Mouse (Mus musculus): Measurements from ENCODE around the gene Zfp709. TPM values are rescaled to one million over a fixed set of nuclear protein-coding genes. Genes with fewer than 3 reads are reported as not detected.

Gene Zfp709
- total and polyA plus RNA-seq, 3 experiments: 1.4 to 3.6 (median 2.8) TPM

GRCm38 (mm10) chr8:71922567-71923401, 41.0 kb downstream of the Zfp709 start:
- H3K36me3 ChIP-seq (replicated peaks in 1 of 2; ENCODE audit: control insufficient read depth in 1 of 2, insufficient read depth in 1 of 2, low read length in 1 of 2): peaks cover 5 to 28% of the 10 kb centered on the region in 2 experiments
- H3K4me3 ChIP-seq (replicated peaks in 1 of 3; ENCODE audit: low read depth in 2 of 3, low read length in 2 of 3, poor library complexity in 1 of 3): peak overlapping the region; percentile 64 to 83 (median 82)
- peak overlapping the region; percentile 81 for H3K9ac ChIP-seq (ENCODE audit: insufficient read depth, low read depth)
- dilution Hi-C loops (cut with MboI; ENCODE audit: extremely low pct_ligation_motif_present, extremely low pct_unique_long_range_greater_than_20kb, low sequenced_read_pairs): no loop called here
- peak; percentile 96 for DNase-seq (ENCODE audit: extremely low read depth)
- H3K4me2 ChIP-seq (ENCODE audit: insufficient read depth, low read depth, poor library complexity, severe bottlenecking): peak overlapping the region; percentile 73
- H3K4me1 ChIP-seq (ENCODE audit: control insufficient read depth in 1 of 2, insufficient read depth in 2 of 2): peaks cover 0 to 30% of the 10 kb centered on the region in 2 experiments; a peak in 3 of 4 replicates
- H3K27ac ChIP-seq (ENCODE audit: insufficient read depth, low read depth): peak overlapping the region; percentile 46
- no peaks in the 10 kb centered on the region for H3K9me3 ChIP-seq (replicated peaks; ENCODE audit: low read length)
- in situ Hi-C loops (cut with MboI; ENCODE audit: low pct_ligation_motif_present, low pct_unique_long_range_greater_than_20kb, low sequenced_read_pairs): no loop called here
- H3K79me2 ChIP-seq (replicated peaks; ENCODE audit: control insufficient read depth, extremely low read depth, insufficient read depth, poor library complexity, severe bottlenecking): peaks cover 13% of the 10 kb centered on the region
- no peaks in the 10 kb centered on the region for H3K27me3 ChIP-seq (replicated peaks)
- no peak for TF ChIP-seq GABPA (IDR thresholded peaks at IDR 0.05; ENCODE audit: insufficient replicate concordance, low read depth, low read length)
- TF ChIP-seq USF2 (conservative IDR thresholded peaks at IDR 0.05; ENCODE audit: low read depth, low read length): no peak
- TF ChIP-seq RCOR1 (conservative IDR thresholded peaks at IDR 0.05; ENCODE audit: low read depth, low read length): no peak
- peak; percentile 86 for TF ChIP-seq HCFC1 (IDR thresholded peaks at IDR 0.05; ENCODE audit: low read depth, low read length)
- TF ChIP-seq TCF12 (IDR thresholded peaks at IDR 0.05; ENCODE audit: low read depth, low read length): peak; percentile 59; the same call in 1 of the 2 replicates
- TF ChIP-seq POLR2AphosphoS2 (IDR thresholded peaks at IDR 0.05; ENCODE audit: low read depth, low read length): no peak
- TF ChIP-seq MXI1 (IDR thresholded peaks at IDR 0.05; ENCODE audit: low read depth, low read length): no peak; the same call in 1 of the 2 replicates
- peak; percentile 47; the same call in 1 of the 2 replicates for TF ChIP-seq TBP (conservative IDR thresholded peaks at IDR 0.05; ENCODE audit: low read depth, low read length)
- no peak for TF ChIP-seq SMC3 (IDR thresholded peaks at IDR 0.05; ENCODE audit: low read depth, low read length)
- peak; percentile 81 for TF ChIP-seq NELFE (IDR thresholded peaks at IDR 0.05; ENCODE audit: low read depth, low read length)
- peak; percentile 72 for TF ChIP-seq ELF1 (IDR thresholded peaks at IDR 0.05; ENCODE audit: low read depth, low read length)
- peak; percentile 87 for TF ChIP-seq POLR2A (IDR thresholded peaks at IDR 0.05; ENCODE audit: low read depth, low read length)
- peak; percentile 20; the same call in 1 of the 2 replicates for TF ChIP-seq ETS1 (conservative IDR thresholded peaks at IDR 0.05; ENCODE audit: low read depth, low read length)
- peak; percentile 62; the same call in 1 of the 2 replicates for TF ChIP-seq KAT2A (IDR thresholded peaks at IDR 0.05; ENCODE audit: insufficient replicate concordance, low read length)
- no peak for TF ChIP-seq CTCF (conservative IDR thresholded peaks at IDR 0.05 in 1 of 2, IDR thresholded peaks at IDR 0.05 in 1 of 2; ENCODE audit: low read depth in 2 of 2, low read length in 2 of 2)
- TF ChIP-seq NRF1 (IDR thresholded peaks at IDR 0.05; ENCODE audit: low read depth, low read length): peak; percentile 72

GRCm38 (mm10) chr8:71925791-71926190, 44.0 kb downstream of the Zfp709 start:
- no peak overlapping the region for H3K4me3 ChIP-seq (replicated peaks in 1 of 3; ENCODE audit: low read depth in 2 of 3, low read length in 2 of 3, poor library complexity in 1 of 3)
- H3K27me3 ChIP-seq (replicated peaks): no peaks in the 10 kb centered on the region
- H3K27ac ChIP-seq (ENCODE audit: insufficient read depth, low read depth): no peak overlapping the region
- H3K36me3 ChIP-seq (replicated peaks in 1 of 2; ENCODE audit: control insufficient read depth in 1 of 2, insufficient read depth in 1 of 2, low read length in 1 of 2): peaks cover 24 to 45% of the 10 kb centered on the region in 2 experiments
- no peak for TF ChIP-seq ZKSCAN1 (IDR thresholded peaks at IDR 0.05; ENCODE audit: borderline replicate concordance, low read depth, low read length)
- no peak for TF ChIP-seq KAT2A (IDR thresholded peaks at IDR 0.05; ENCODE audit: insufficient replicate concordance, low read length)
- TF ChIP-seq JUND (conservative IDR thresholded peaks at IDR 0.05; ENCODE audit: low read depth, low read length): no peak
- no peak for TF ChIP-seq MEF2A (IDR thresholded peaks at IDR 0.05; ENCODE audit: borderline replicate concordance, low read depth, low read length)
- TF ChIP-seq ZC3H11A (IDR thresholded peaks at IDR 0.05; ENCODE audit: low read depth, low read length): no peak
- TF ChIP-seq UBTF (IDR thresholded peaks at IDR 0.05; ENCODE audit: low read depth, low read length): no peak
- TF ChIP-seq ETS1 (conservative IDR thresholded peaks at IDR 0.05; ENCODE audit: low read depth, low read length): no peak
- TF ChIP-seq CTCF (conservative IDR thresholded peaks at IDR 0.05 in 1 of 2, IDR thresholded peaks at IDR 0.05 in 1 of 2; ENCODE audit: low read depth in 2 of 2, low read length in 2 of 2): no peak
- no peak for TF ChIP-seq NELFE (IDR thresholded peaks at IDR 0.05; ENCODE audit: low read depth, low read length)
- TF ChIP-seq CHD1 (IDR thresholded peaks at IDR 0.05; ENCODE audit: low read depth, low read length): no peak
- TF ChIP-seq TCF12 (IDR thresholded peaks at IDR 0.05; ENCODE audit: low read depth, low read length): no peak
- TF ChIP-seq CHD2 (IDR thresholded peaks at IDR 0.05; ENCODE audit: low read length): no peak
- no peak for TF ChIP-seq IRF4 (IDR thresholded peaks at IDR 0.05; ENCODE audit: low read depth, low read length)
- no peak for TF ChIP-seq TBP (conservative IDR thresholded peaks at IDR 0.05; ENCODE audit: low read depth, low read length)
- no peak for TF ChIP-seq EP300 (IDR thresholded peaks at IDR 0.05; ENCODE audit: low read length)
- no peak for TF ChIP-seq POLR2A (IDR thresholded peaks at IDR 0.05; ENCODE audit: low read depth, low read length)
- no peak for TF ChIP-seq ELF1 (IDR thresholded peaks at IDR 0.05; ENCODE audit: low read depth, low read length)
- DNase-seq (ENCODE audit: extremely low read depth): no peak
- H3K4me1 ChIP-seq (ENCODE audit: control insufficient read depth in 1 of 2, insufficient read depth in 2 of 2): peaks cover 4 to 40% of the 10 kb centered on the region in 2 experiments; a peak in 3 of 4 replicates
- no peak overlapping the region for H3K9ac ChIP-seq (ENCODE audit: insufficient read depth, low read depth)
- H3K9me3 ChIP-seq (replicated peaks; ENCODE audit: low read length): no peaks in the 10 kb centered on the region
- peaks cover 13% of the 10 kb centered on the region for H3K79me2 ChIP-seq (replicated peaks; ENCODE audit: control insufficient read depth, extremely low read depth, insufficient read depth, poor library complexity, severe bottlenecking)
- no peak overlapping the region for H3K4me2 ChIP-seq (ENCODE audit: insufficient read depth, low read depth, poor library complexity, severe bottlenecking)
- in situ Hi-C loops (cut with MboI; ENCODE audit: low pct_ligation_motif_present, low pct_unique_long_range_greater_than_20kb, low sequenced_read_pairs) (no loop called here), dilution Hi-C loops (cut with MboI; ENCODE audit: extremely low pct_ligation_motif_present, extremely low pct_unique_long_range_greater_than_20kb, low sequenced_read_pairs) (no loop called here)
